Mouse (Mus musculus) gastrocnemius, postnatal 4 days (tissue): ENCODE data around the gene Rhob. TPM values are rescaled to one million over a fixed set of nuclear protein-coding genes. Genes with fewer than 3 reads are reported as not detected.

Experiments
- DNase-seq, 2 experiments: peaks; one replicate each; pipeline ENCODE4 v3.0.0; 2021 to 2022; ENCODE audit warnings: low spot score in 2 of 2, mixed read lengths in 2 of 2
- total RNA-seq, 2 experiments: library from RNA; stranded (reverse); gene quantifications; 2 replicates each; pipeline ENCODE4 v1.2.3; 2021

Rhob gene
- total RNA-seq, 2 experiments from 2014 or later = 111 to 115 TPM

- DNase-seq = no peak
Measured at GRCm38 (mm10) chr12:8506954-8507707, 7.3 kb upstream of the Rhob start.

- no peak for DNase-seq
Measured at GRCm38 (mm10) chr12:8504131-8504530, 4.3 kb upstream of the Rhob start.

- peak; percentile 31 to 46 for DNase-seq
Measured at GRCm38 (mm10) chr12:8502546-8502945, 2.7 kb upstream of the Rhob start.

GRCm38 (mm10) chr12:8501571-8502305 is 1.9 kb upstream of the Rhob start:
- no peak for DNase-seq

GRCm38 (mm10) chr12:8500597-8501570 is 1.1 kb upstream of the Rhob start:
- no peak for DNase-seq

- DNase-seq = peak; percentile 42 to 70
Measured at GRCm38 (mm10) chr12:8499001-8499870, 573 bp downstream of the Rhob start.

GRCm38 (mm10) chr12:8498591-8499000 is 1.2 kb downstream of the Rhob start:
- no peak for DNase-seq

GRCm38 (mm10) chr12:8498148-8498571 is 1.6 kb downstream of the Rhob start:
- peak in 1 of 2 experiments; percentile 24 for DNase-seq

GRCm38 (mm10) chr12:8497314-8497706 is 2.5 kb downstream of the Rhob start:
- DNase-seq = no peak

GRCm38 (mm10) chr12:8496679-8497313 is 3.0 kb downstream of the Rhob start:
- no peak for DNase-seq

GRCm38 (mm10) chr12:8495881-8496678 is 3.7 kb downstream of the Rhob start:
- DNase-seq = peak in 1 of 2 experiments; percentile 61

GRCm38 (mm10) chr12:8494675-8495074 is 5.1 kb downstream of the Rhob start:
- DNase-seq = no peak

GRCm38 (mm10) chr12:8493386-8493785 is 6.4 kb downstream of the Rhob start:
- no peak for DNase-seq

- no peak for DNase-seq
Measured at GRCm38 (mm10) chr12:8489098-8489497, 10.7 kb downstream of the Rhob start.

GRCm38 (mm10) chr12:8488652-8488980 is 11.2 kb downstream of the Rhob start:
- no peak for DNase-seq

- DNase-seq = peak; percentile 41 to 64
Measured at GRCm38 (mm10) chr12:8487959-8488651, 11.7 kb downstream of the Rhob start.

- no peak for DNase-seq
Measured at GRCm38 (mm10) chr12:8487281-8487680, 12.5 kb downstream of the Rhob start.

- no peak for DNase-seq
Measured at GRCm38 (mm10) chr12:8485247-8485646, 14.6 kb downstream of the Rhob start.
